Mouse (Mus musculus) lung, embryonic 14.5 days (tissue): ENCODE data around the gene Dusp16. TPM values are rescaled to one million over a fixed set of nuclear protein-coding genes. Genes with fewer than 3 reads are reported as not detected.
"Not testable (repeated sequence)": the region's sequence is repeated elsewhere in the genome, so short reads cannot be mapped to it uniquely, and the experiment has no call there.

Experiments used
- ATAC-seq: fragments of 200-750 bp; cut with Nextera tagmentation; 2 replicates; pipeline ENCODE4 v1.8.0; 2017; ENCODE audit warnings: mild to moderate bottlenecking, moderate TSS enrichment, moderate library complexity; ENCODE audit not compliant: insufficient read depth
- DNase-seq: peaks from one replicate; pipeline ENCODE4 v3.0.0-alpha.2; 2015
- H3K27ac ChIP-seq: fragments of 300-500 bp; sonication (generic); 2 replicates; pipeline ENCODE4 v1.5.1; 2014; ENCODE audit warnings: low read depth, mild to moderate bottlenecking, moderate library complexity
- H3K27me3 ChIP-seq: fragments of 300-500 bp; sonication (generic); 2 replicates; pipeline ENCODE4 v1.6.1; 2014; ENCODE audit warnings: low read length, control low read depth; ENCODE audit not compliant: insufficient read depth
- H3K36me3 ChIP-seq: fragments of 300-500 bp; sonication (generic); 2 replicates; pipeline ENCODE4 v1.6.1; 2014; ENCODE audit warnings: control low read depth; ENCODE audit not compliant: insufficient read depth
- H3K4me1 ChIP-seq: fragments of 300-500 bp; sonication (generic); 2 replicates; pipeline ENCODE4 v1.6.1; 2014; ENCODE audit warnings: antibody characterized with exemption, control low read depth; ENCODE audit not compliant: insufficient read depth
- H3K4me2 ChIP-seq: fragments of 300-500 bp; sonication (generic); 2 replicates; pipeline ENCODE4 v1.6.1; 2014; ENCODE audit warnings: mild to moderate bottlenecking
- H3K4me3 ChIP-seq: fragments of 300-500 bp; sonication (generic); 2 replicates; pipeline ENCODE4 v1.5.1; 2014; ENCODE audit warnings: low read depth, low read length
- H3K9ac ChIP-seq: fragments of 300-500 bp; sonication (generic); 2 replicates; pipeline ENCODE4 v1.6.1; 2014
- H3K9me3 ChIP-seq: fragments of 300-500 bp; sonication (generic); 2 replicates; pipeline ENCODE4 v1.6.1; 2016; ENCODE audit warnings: low read depth, low read length, control low read depth
- CTCF ChIP-seq: IDR thresholded peaks from 2 replicates; pipeline ENCODE4 v1.5.1; 2016; ENCODE audit warnings: antibody characterized with exemption, low read depth
- WGBS: fragments of 180-500 bp; shearing (Covaris S2); extraction: QIAGEN DNeasy Blood & Tissue Kit; methylation state at CpG from one replicate; pipeline ENCODE4 v1.1.7; 2014; 5-methylcytosine and 5-hydroxymethylcytosine counted together
- polyA plus RNA-seq: library from polyadenylated mRNA; unstranded; fragments of >200 nt; fragmentation: Nextera tagmentation; extraction: Ambion mirVana; gene quantifications from 2 replicates; pipeline ENCODE4 v1.2.1, GENCODE M21; 2014

Dusp16 gene
- polyA plus RNA-seq, 1 experiment from 2014 or later: 12.9 TPM

DNA sequence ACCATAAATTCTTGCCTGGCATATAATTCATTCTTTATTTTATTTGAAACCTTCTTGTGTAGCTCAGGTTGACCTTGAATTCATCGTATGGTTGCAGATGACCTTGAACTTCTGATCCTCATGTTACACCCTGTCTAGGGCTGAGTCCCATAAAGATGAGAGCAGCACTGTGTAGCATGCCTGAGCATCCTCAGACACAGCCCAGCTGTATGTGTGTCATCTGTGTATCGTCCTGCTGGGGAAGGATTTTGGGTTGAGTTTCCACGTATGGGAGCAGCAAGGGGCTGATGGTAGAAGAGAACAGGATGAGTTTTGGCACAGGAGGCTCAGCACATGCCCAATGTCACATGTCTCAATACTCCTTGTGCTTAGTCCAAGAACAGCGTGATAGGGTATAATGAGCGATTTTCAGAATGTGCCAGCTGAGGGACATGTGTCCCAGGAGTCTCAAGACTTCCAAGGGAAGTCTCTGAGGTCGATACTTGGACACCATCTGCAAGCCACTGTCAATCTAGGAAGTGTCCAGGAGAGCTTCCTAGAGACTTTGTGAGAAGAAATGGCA lies 108.0 kb downstream of the Dusp16 start:
- Histone ChIP-seq H3K9me3 (no peaks in the 10 kb centered on the region), H3K27ac (no peak overlapping the region), H3K9ac (no peak overlapping the region), H3K4me1 (no peaks in the 10 kb centered on the region), H3K36me3 (no peaks in the 10 kb centered on the region), H3K4me2 (no peak overlapping the region), H3K27me3 (no peaks in the 10 kb centered on the region), H3K4me3 (no peak overlapping the region)
- ATAC-seq (no peak), DNase-seq (no peak)
- 73% methylated on average over 6 of the region's 6 CpGs for WGBS
- TF ChIP-seq CTCF: no peak

DNA sequence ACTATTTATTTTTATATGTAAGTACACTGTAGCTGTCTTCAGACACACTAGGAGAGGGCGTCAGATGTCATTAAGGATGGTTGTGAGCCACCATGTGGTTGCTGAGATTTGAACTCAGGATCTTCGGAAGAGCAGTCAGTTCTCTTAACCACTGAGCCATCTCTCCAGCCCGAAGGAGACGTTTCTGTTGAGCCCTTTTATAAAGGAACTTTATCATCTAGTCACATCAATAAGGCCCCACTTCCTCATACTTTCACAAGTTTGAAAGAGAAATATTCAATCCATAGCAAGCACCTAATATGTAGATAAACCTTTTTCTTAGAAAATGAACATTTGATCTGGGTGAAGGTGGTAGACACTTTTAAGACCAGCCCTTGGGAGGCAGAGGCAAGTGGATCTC lies 113.1 kb downstream of the Dusp16 start:
- not testable (repeated sequence) for ATAC-seq

GRCm38 (mm10) chr6:134678037-134678436 lies 114.4 kb downstream of the Dusp16 start:
- WGBS: 53% methylated on average over 3 of the region's 3 CpGs
- DNase-seq (no peak), ATAC-seq (no peak)
- Histone ChIP-seq H3K27me3 (no peaks in the 10 kb centered on the region), H3K4me1 (no peaks in the 10 kb centered on the region), H3K36me3 (no peaks in the 10 kb centered on the region), H3K4me2 (no peak overlapping the region), H3K4me3 (no peak overlapping the region), H3K9me3 (no peaks in the 10 kb centered on the region), H3K9ac (no peak overlapping the region), H3K27ac (no peak overlapping the region)
- TF ChIP-seq CTCF: no peak

More for the DNA sequence above, 113.1 kb downstream of the Dusp16 start:
- H3K27me3 ChIP-seq, H3K27ac ChIP-seq, H3K4me2 ChIP-seq, H3K4me1 ChIP-seq, H3K4me3 ChIP-seq, H3K36me3 ChIP-seq, DNase-seq, H3K9me3 ChIP-seq, H3K9ac ChIP-seq: not testable (repeated sequence)
- WGBS: 83% methylated on average over 4 of the region's 4 CpGs

DNA sequence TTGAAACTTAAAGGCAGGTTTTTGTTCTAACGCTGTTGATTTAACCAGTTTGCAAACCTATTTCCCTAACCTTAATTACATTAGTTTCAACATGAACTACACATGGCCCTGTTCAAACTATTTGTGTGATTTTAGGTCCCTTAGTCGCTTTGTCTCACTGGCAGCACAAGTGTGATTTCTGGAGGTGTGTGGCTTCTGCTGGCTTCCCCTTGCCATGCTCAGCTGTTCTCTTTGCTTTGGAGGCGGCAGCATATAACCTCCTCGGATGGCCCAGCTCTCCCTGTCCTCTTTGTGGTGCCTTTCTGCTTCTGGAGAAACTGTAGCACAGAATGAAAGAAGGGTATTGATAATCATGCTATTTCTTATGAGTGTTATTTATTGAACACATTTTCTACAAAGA lies 114.9 kb downstream of the Dusp16 start:
- Histone ChIP-seq H3K36me3 (no peaks in the 10 kb centered on the region), H3K4me1 (no peaks in the 10 kb centered on the region), H3K27ac (no peak overlapping the region), H3K4me2 (no peak overlapping the region), H3K9ac (no peak overlapping the region), H3K9me3 (no peaks in the 10 kb centered on the region), H3K27me3 (no peaks in the 10 kb centered on the region), H3K4me3 (no peak overlapping the region)
- no peak for ATAC-seq
- WGBS: 64% methylated on average over 4 of the region's 4 CpGs
- DNase-seq: no peak
- TF ChIP-seq CTCF: no peak

- not testable (repeated sequence) for H3K4me1 ChIP-seq, H3K36me3 ChIP-seq, H3K27me3 ChIP-seq, ATAC-seq, H3K4me2 ChIP-seq, H3K27ac ChIP-seq, DNase-seq, H3K9me3 ChIP-seq, H3K9ac ChIP-seq, H3K4me3 ChIP-seq
- 86% methylated on average over 8 of the region's 8 CpGs for WGBS
These were observed 118.7 kb downstream of the Dusp16 start for GRCm38 (mm10) chr6:134673712-134674111.

- Histone ChIP-seq H3K4me3 (no peak overlapping the region), H3K4me1 (no peaks in the 10 kb centered on the region), H3K9ac (no peak overlapping the region), H3K9me3 (no peaks in the 10 kb centered on the region), H3K27me3 (no peaks in the 10 kb centered on the region), H3K4me2 (no peak overlapping the region), H3K27ac (no peak overlapping the region), H3K36me3 (no peaks in the 10 kb centered on the region)
- WGBS: 24% methylated on average over 4 of the region's 4 CpGs
- no peak for TF ChIP-seq CTCF
- peak; percentile 64 for DNase-seq
- ATAC-seq: peak; percentile 56
These were observed 121.5 kb downstream of the Dusp16 start for GRCm38 (mm10) chr6:134670881-134671411.

- Histone ChIP-seq H3K9ac (no peak overlapping the region), H3K27me3 (no peaks in the 10 kb centered on the region), H3K9me3 (no peaks in the 10 kb centered on the region), H3K4me1 (no peaks in the 10 kb centered on the region), H3K4me3 (no peak overlapping the region), H3K4me2 (no peak overlapping the region), H3K36me3 (no peaks in the 10 kb centered on the region), H3K27ac (no peak overlapping the region)
- no peak for TF ChIP-seq CTCF
- DNase-seq (no peak), ATAC-seq (no peak)
- 76% methylated on average over 6 of the region's 6 CpGs for WGBS
These were observed 123.1 kb downstream of the Dusp16 start for GRCm38 (mm10) chr6:134669179-134669865.
